Mouse (Mus musculus): Measurements from ENCODE around the gene Bcl7b. TPM values are rescaled to one million over a fixed set of nuclear protein-coding genes. Genes with fewer than 3 reads are reported as not detected.
A peak's percentile ranks its signal among the peaks of the same experiment; 100 is the strongest.

Bcl7b gene
- total RNA-seq (2012; rRNA removed), result 15.0 and 17.5 TPM in 2 replicates

GRCm38 (mm10) chr5:135168063-135169062, at the start of gene Bcl7b:
Bcl7b (plus strand) TSS chr5:135168283.
- Histone ChIP-seq H3K4me3 (ENCODE audit: insufficient read depth in 1 of 2, low read depth in 1 of 2, low read length in 2 of 2, poor library complexity in 1 of 2, severe bottlenecking in 1 of 2) (peak within 1 kb of the TSS; percentile 84 to 88), H3K9ac (ENCODE audit: insufficient read depth, low read depth, low read length, poor library complexity, severe bottlenecking) (peak within 1 kb of the TSS; percentile 93), H3K9me3 (ENCODE audit: control insufficient read depth, insufficient read depth, low read depth, low read length) (no peaks in the 10 kb centered on the region), H3K4me1 (ENCODE audit: control insufficient read depth in 2 of 2, insufficient read depth in 2 of 2, low read length in 2 of 2, poor library complexity in 1 of 2) (peaks cover 3 to 12% of the 10 kb centered on the region in 2 experiments; a peak in 3 of 4 replicates), H3K27ac (ENCODE audit: insufficient read depth, low read depth, low read length, poor library complexity, severe bottlenecking) (peak within 1 kb of the TSS; percentile 94), H3K36me3 (ENCODE audit: control insufficient read depth, insufficient read depth, low read length, poor library complexity, severe bottlenecking) (peaks cover 5% of the 10 kb centered on the region; the same call in 1 of the 2 replicates)
- no peak for TF ChIP-seq ZC3H11A (IDR thresholded peaks at IDR 0.05; ENCODE audit: borderline replicate concordance, low read depth, low read length)
- peak; percentile 34; the same call in 1 of the 2 replicates for TF ChIP-seq HCFC1 (IDR thresholded peaks at IDR 0.05; ENCODE audit: borderline replicate concordance, insufficient read depth, low read length)
- no peak for TF ChIP-seq ZNF384 (IDR thresholded peaks at IDR 0.05; ENCODE audit: low read depth, low read length)
- in situ Hi-C loops (cut with MboI; ENCODE audit: low sequenced_read_pairs in 2 of 2, unreplicated experiment in 2 of 2), result no loop called here
- DNase-seq (ENCODE audit: low read depth, low spot score), result peak; percentile 89

GRCm38 (mm10) chr5:135118589-135119081, 49.4 kb upstream of the Bcl7b start:
- no peak overlapping the region for H3K4me3 ChIP-seq (ENCODE audit: insufficient read depth in 1 of 2, low read depth in 1 of 2, low read length in 2 of 2, poor library complexity in 1 of 2, severe bottlenecking in 1 of 2)
- no peak for TF ChIP-seq MAFK (IDR thresholded peaks at IDR 0.05; ENCODE audit: insufficient read depth, low read depth, low read length)
- TF ChIP-seq CHD2 (IDR thresholded peaks at IDR 0.05; ENCODE audit: low read depth, low read length), result no peak
- peak; percentile 18; the same call in 1 of the 2 replicates for TF ChIP-seq ZC3H11A (IDR thresholded peaks at IDR 0.05; ENCODE audit: borderline replicate concordance, low read depth, low read length)
- in situ Hi-C loops (cut with MboI; ENCODE audit: low sequenced_read_pairs in 2 of 2, unreplicated experiment in 2 of 2), result no loop called here
- H3K36me3 ChIP-seq (ENCODE audit: control insufficient read depth, insufficient read depth, low read length, poor library complexity, severe bottlenecking), result no peaks in the 10 kb centered on the region
- no peak overlapping the region for H3K9ac ChIP-seq (ENCODE audit: insufficient read depth, low read depth, low read length, poor library complexity, severe bottlenecking)
- H3K9me3 ChIP-seq (ENCODE audit: control insufficient read depth, insufficient read depth, low read depth, low read length), result no peaks in the 10 kb centered on the region
- H3K27ac ChIP-seq (ENCODE audit: insufficient read depth, low read depth, low read length, poor library complexity, severe bottlenecking), result no peak overlapping the region
- DNase-seq (ENCODE audit: low read depth, low spot score), result no peak
- H3K4me1 ChIP-seq (ENCODE audit: control insufficient read depth in 2 of 2, insufficient read depth in 2 of 2, low read length in 2 of 2, poor library complexity in 1 of 2), result peaks cover 0 to 12% of the 10 kb centered on the region in 2 experiments; a peak in 3 of 4 replicates

DNA sequence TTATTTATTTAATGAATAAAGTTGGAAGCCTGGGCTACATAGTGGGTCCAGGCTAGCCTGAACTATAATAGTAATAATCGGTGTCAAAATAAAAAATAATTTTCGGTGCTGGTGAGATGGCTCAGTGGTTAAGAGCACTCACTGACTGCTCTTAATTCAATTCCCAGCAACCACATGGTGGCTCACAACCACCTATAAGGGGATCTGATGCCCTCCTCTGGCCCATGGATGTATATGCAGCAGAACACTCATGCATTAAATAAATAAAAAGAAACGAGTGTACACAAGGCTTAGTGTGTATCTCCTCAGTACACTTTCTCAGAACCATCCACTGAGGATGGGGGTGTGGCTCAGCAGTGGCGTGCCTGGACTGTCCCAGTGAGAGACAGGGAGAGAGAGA, 47.3 kb upstream of the Bcl7b start:
- H3K36me3 ChIP-seq (ENCODE audit: control insufficient read depth, insufficient read depth, low read length, poor library complexity, severe bottlenecking), result no peaks in the 10 kb centered on the region
- H3K4me1 ChIP-seq (ENCODE audit: control insufficient read depth in 2 of 2, insufficient read depth in 2 of 2, low read length in 2 of 2, poor library complexity in 1 of 2), result peaks cover 0 to 10% of the 10 kb centered on the region in 2 experiments; a peak in 3 of 4 replicates
- no peaks in the 10 kb centered on the region for H3K9me3 ChIP-seq (ENCODE audit: control insufficient read depth, insufficient read depth, low read depth, low read length)
- no peak overlapping the region for H3K27ac ChIP-seq (ENCODE audit: insufficient read depth, low read depth, low read length, poor library complexity, severe bottlenecking)
- TF ChIP-seq MAFK (IDR thresholded peaks at IDR 0.05; ENCODE audit: insufficient read depth, low read depth, low read length), result no peak
- no peak for TF ChIP-seq HCFC1 (IDR thresholded peaks at IDR 0.05; ENCODE audit: borderline replicate concordance, insufficient read depth, low read length)
- no peak for TF ChIP-seq ZC3H11A (IDR thresholded peaks at IDR 0.05; ENCODE audit: borderline replicate concordance, low read depth, low read length)
- TF ChIP-seq CHD2 (IDR thresholded peaks at IDR 0.05; ENCODE audit: low read depth, low read length), result no peak
- TF ChIP-seq ZNF384 (IDR thresholded peaks at IDR 0.05; ENCODE audit: low read depth, low read length), result no peak
- no peak overlapping the region for H3K9ac ChIP-seq (ENCODE audit: insufficient read depth, low read depth, low read length, poor library complexity, severe bottlenecking)
- no peak overlapping the region for H3K4me3 ChIP-seq (ENCODE audit: insufficient read depth in 1 of 2, low read depth in 1 of 2, low read length in 2 of 2, poor library complexity in 1 of 2, severe bottlenecking in 1 of 2)
- DNase-seq (ENCODE audit: low read depth, low spot score), result no peak
- in situ Hi-C loops (cut with MboI; ENCODE audit: low sequenced_read_pairs in 2 of 2, unreplicated experiment in 2 of 2), result no loop called here

- H3K4me3 ChIP-seq (ENCODE audit: insufficient read depth in 1 of 2, low read depth in 1 of 2, low read length in 2 of 2, poor library complexity in 1 of 2, severe bottlenecking in 1 of 2), result no peak overlapping the region
Observed at GRCm38 (mm10) chr5:135126121-135126520, 42.0 kb upstream of the Bcl7b start.

More at GRCm38 (mm10) chr5:135126121-135126520, 42.0 kb upstream of the Bcl7b start:
- peaks cover 0 to 4% of the 10 kb centered on the region in 2 experiments; a peak in 1 of 4 replicates for H3K4me1 ChIP-seq (ENCODE audit: control insufficient read depth in 2 of 2, insufficient read depth in 2 of 2, low read length in 2 of 2, poor library complexity in 1 of 2)
- in situ Hi-C loops (cut with MboI; ENCODE audit: low sequenced_read_pairs in 2 of 2, unreplicated experiment in 2 of 2), result no loop called here
- no peak overlapping the region for H3K9ac ChIP-seq (ENCODE audit: insufficient read depth, low read depth, low read length, poor library complexity, severe bottlenecking)
- no peaks in the 10 kb centered on the region for H3K36me3 ChIP-seq (ENCODE audit: control insufficient read depth, insufficient read depth, low read length, poor library complexity, severe bottlenecking)
- no peaks in the 10 kb centered on the region for H3K9me3 ChIP-seq (ENCODE audit: control insufficient read depth, insufficient read depth, low read depth, low read length)
- DNase-seq (ENCODE audit: low read depth, low spot score), result no peak
- H3K27ac ChIP-seq (ENCODE audit: insufficient read depth, low read depth, low read length, poor library complexity, severe bottlenecking), result no peak overlapping the region
- no peak for TF ChIP-seq ZNF384 (IDR thresholded peaks at IDR 0.05; ENCODE audit: low read depth, low read length)
- no peak for TF ChIP-seq MAFK (IDR thresholded peaks at IDR 0.05; ENCODE audit: insufficient read depth, low read depth, low read length)
- TF ChIP-seq CHD2 (IDR thresholded peaks at IDR 0.05; ENCODE audit: low read depth, low read length), result peak; percentile 33; the same call in 1 of the 2 replicates
- TF ChIP-seq ZC3H11A (IDR thresholded peaks at IDR 0.05; ENCODE audit: borderline replicate concordance, low read depth, low read length), result no peak

Measured in ES-E14 (cell line).